Mouse (Mus musculus) liver, adult 2 months (tissue): Measurements from ENCODE around the gene Ppfia3. TPM values are rescaled to one million over a fixed set of nuclear protein-coding genes. Genes with fewer than 3 reads are reported as not detected.

Source experiments
- DNase-seq: peaks from one replicate; pipeline ENCODE4 v3.0.0-alpha.2; 2011; ENCODE audit warnings: low read depth, low spot score; ENCODE audit errors: extremely low read depth
- H3K27ac ChIP-seq: fragments of 200-500 bp; replicated peaks from 2 replicates; pipeline ENCODE4 v1.5.1; 2012; ENCODE audit warnings: low read depth, mild to moderate bottlenecking, control low read depth, inconsistent platforms, low read length; ENCODE audit not compliant: insufficient read depth
- H3K27me3 ChIP-seq: fragments of 200-500 bp; 2 replicates; pipeline ENCODE4 v1.6.1; 2012; ENCODE audit warnings: mild to moderate bottlenecking, moderate library complexity, low read length, inconsistent platforms; ENCODE audit not compliant: control insufficient read depth, insufficient read depth
- H3K36me3 ChIP-seq: fragments of 200-500 bp; 2 replicates; pipeline ENCODE4 v1.6.1; 2012; ENCODE audit warnings: low read length, inconsistent platforms; ENCODE audit not compliant: control insufficient read depth, insufficient read depth
- H3K4me1 ChIP-seq: fragments of 200-500 bp; 2 replicates; pipeline ENCODE4 v1.6.1; 2011; ENCODE audit warnings: low read length; ENCODE audit not compliant: control insufficient read depth, insufficient read depth
- H3K4me3 ChIP-seq: fragments of 200-500 bp; 2 replicates; pipeline ENCODE4 v1.5.1; 2011; ENCODE audit warnings: low read depth, mild to moderate bottlenecking, control low read depth, low read length, moderate library complexity; ENCODE audit not compliant: insufficient read depth
- H3K79me2 ChIP-seq: fragments of 200-500 bp; 2 replicates; pipeline ENCODE4 v1.6.1; 2012; ENCODE audit warnings: inconsistent platforms, mild to moderate bottlenecking, low read length, moderate library complexity; ENCODE audit not compliant: control insufficient read depth, insufficient read depth
- H3K9ac ChIP-seq: fragments of 200-500 bp; 2 replicates; pipeline ENCODE4 v1.6.1; 2012; ENCODE audit warnings: low read depth, mild to moderate bottlenecking, control low read depth, inconsistent platforms, low read length
- CTCF ChIP-seq: fragments of 200-500 bp; IDR thresholded peaks from 2 replicates; pipeline ENCODE4 v1.5.1; 2011; ENCODE audit warnings: low read depth, low read length, control low read depth
- POLR2A ChIP-seq: fragments of 200-500 bp; IDR thresholded peaks from 2 replicates; pipeline ENCODE4 v1.6.1; 2011; ENCODE audit warnings: low read length, control low read depth; ENCODE audit not compliant: insufficient read depth; ENCODE audit errors: extremely low read depth
- WGBS: fragments of 180-500 bp; shearing (Covaris S2); methylation state at CpG from one replicate; pipeline ENCODE4 v1.1.7; 2018; 5-methylcytosine and 5-hydroxymethylcytosine counted together
- polyA plus RNA-seq: library from polyadenylated mRNA; depleted of rRNA; stranded (reverse); fragments of >200 nt; gene quantifications from 2 replicates; pipeline ENCODE4 v1.2.3, GENCODE M21; 2012
- total RNA-seq: library from RNA; depleted of rRNA; stranded (reverse); fragments of >200 nt; gene quantifications from 2 replicates; pipeline ENCODE4 v1.2.3, GENCODE M21; 2014

Gene Ppfia3
- total and polyA plus RNA-seq, 2 experiments = not detected

DNA sequence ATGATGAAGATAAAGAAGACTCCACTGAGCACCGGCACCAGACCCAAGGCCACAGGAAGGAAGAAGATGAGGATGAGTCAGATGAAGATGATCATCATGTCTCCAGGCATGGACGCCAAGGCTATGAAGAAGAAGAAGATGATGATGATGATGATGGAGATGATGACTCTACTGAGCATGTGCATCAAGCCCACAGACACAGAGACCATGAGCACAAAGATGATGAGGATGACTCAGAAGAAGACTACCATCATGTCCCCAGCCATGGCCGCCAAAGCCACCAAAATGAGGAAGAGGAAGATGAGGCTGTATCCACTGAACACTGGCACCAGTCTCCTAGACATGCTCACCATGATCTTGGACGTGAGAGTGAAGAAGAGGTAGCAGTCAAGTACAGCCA is 30.5 kb downstream of the Ppfia3 start:
- H3K79me2 ChIP-seq = no peaks in the 10 kb centered on the region
- no peak overlapping the region for H3K9ac ChIP-seq
- no peak overlapping the region for H3K4me3 ChIP-seq
- peaks cover 10% of the 10 kb centered on the region; the same call in 1 of the 2 replicates for H3K27me3 ChIP-seq
- no peaks in the 10 kb centered on the region; the same call in 1 of the 2 replicates for H3K4me1 ChIP-seq
- no peaks in the 10 kb centered on the region for H3K36me3 ChIP-seq
- no peak for TF ChIP-seq CTCF
- no peak for TF ChIP-seq POLR2A
- no peak overlapping the region for H3K27ac ChIP-seq
- 92% methylated on average over 4 of the region's 4 CpGs for WGBS
- no peak for DNase-seq

DNA sequence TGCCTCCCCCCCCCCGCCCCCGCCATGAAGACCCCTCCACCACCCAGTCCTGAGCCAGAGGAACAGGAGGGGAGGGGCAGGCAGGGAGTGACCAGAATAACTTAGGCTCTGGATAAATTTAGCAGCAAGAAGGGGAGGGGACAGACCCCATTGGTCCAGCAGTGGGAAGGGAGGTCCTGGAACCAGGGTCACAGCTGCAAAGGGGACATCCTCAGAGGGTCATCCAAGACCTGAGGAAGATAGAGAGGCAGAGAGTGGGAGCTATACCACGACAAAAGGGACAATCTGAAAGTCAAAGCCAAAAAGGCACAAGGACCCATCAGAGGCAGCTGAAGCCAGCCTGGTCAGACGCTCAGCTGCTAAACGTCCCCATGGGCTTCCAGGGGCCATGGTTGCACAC is 31.8 kb downstream of the Ppfia3 start, which contains the start of gene Hrc:
TSS of gene Hrc (plus strand) at position 235 of the 400 bp plus-strand sequence.
- H3K9ac ChIP-seq = no peak within 1 kb of the TSS
- H3K4me1 ChIP-seq = no peaks in the 10 kb centered on the region; the same call in 1 of the 2 replicates
- H3K27me3 ChIP-seq = peaks cover 10% of the 10 kb centered on the region; the same call in 1 of the 2 replicates
- no peak within 1 kb of the TSS for H3K4me3 ChIP-seq
- no peak within 1 kb of the TSS for H3K27ac ChIP-seq
- no peaks in the 10 kb centered on the region for H3K79me2 ChIP-seq
- WGBS = 49% methylated on average over 5 of the region's 5 CpGs
- H3K36me3 ChIP-seq = no peaks in the 10 kb centered on the region
- TF ChIP-seq POLR2A (no peak), CTCF (no peak)
- DNase-seq = no peak

DNA sequence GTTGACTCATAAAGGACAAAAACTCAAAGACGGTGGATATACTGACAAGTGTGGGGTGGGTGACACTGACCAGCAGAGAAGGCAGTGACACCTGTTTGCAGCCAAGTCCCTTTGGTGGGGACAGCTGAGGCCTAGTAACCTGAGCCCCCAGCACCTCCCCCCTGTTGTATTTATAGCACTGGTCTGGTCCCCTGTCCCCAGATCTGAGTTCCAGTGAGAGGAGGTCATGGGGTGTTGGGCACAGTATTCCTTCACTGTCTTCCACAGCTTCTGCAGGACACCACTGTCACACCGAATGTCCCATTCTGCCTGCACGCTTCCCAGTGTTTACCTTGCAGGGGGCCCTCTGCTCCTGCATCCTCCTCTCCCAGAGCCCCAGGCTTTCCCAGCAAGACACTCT is 32.2 kb downstream of the Ppfia3 start:
- H3K9ac ChIP-seq = no peak overlapping the region
- 71% methylated on average over 3 of the region's 3 CpGs for WGBS
- H3K27me3 ChIP-seq = peaks cover 10% of the 10 kb centered on the region; the same call in 1 of the 2 replicates

DNA sequence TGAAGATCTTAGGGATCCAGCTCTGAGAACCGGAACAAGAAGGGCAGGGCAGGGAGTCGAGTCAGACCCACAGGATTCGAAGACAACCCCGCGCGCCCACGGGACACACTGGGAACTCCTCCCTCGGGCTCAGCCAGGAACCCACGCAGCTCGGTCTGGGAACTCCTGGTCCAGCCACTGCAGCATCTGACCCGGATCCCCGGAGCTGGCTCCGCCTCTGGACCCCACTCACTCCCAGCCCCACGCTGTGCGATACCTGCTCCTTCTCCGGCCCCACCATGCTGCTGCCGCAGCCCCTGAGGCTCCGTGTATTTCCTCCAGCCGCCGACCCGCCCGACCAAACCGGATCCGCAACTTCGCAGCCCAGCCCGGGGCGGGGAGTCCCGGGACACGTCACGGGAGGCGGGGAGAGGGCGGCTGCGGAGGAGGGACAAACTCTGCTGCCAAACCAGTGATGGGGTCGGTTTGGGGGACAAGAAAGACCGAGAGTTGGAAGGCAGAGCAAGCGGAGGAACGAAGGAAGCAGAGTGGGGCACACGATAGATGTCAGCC is 33.3 kb downstream of the Ppfia3 start, which contains the start of gene Trpm4:
TSS of gene Trpm4 (minus strand) at position 350 of the 552 bp plus-strand sequence.
- H3K4me3 ChIP-seq = peak within 1 kb of the TSS; percentile 69
- no peaks in the 10 kb centered on the region for H3K79me2 ChIP-seq
- no peak for DNase-seq
- TF ChIP-seq POLR2A (0 out of 2 replicates have a peak, but pooled peaks have one; percentile 17), CTCF (no peak)
- H3K4me1 ChIP-seq = no peaks in the 10 kb centered on the region; the same call in 1 of the 2 replicates
- 2% methylated on average over 38 of the region's 38 CpGs for WGBS
- peaks cover 4% of the 10 kb centered on the region; the same call in 1 of the 2 replicates for H3K27me3 ChIP-seq
- H3K9ac ChIP-seq = peak within 1 kb of the TSS; percentile 72
- H3K27ac ChIP-seq = no peak within 1 kb of the TSS
- no peaks in the 10 kb centered on the region for H3K36me3 ChIP-seq

More for the DNA sequence above, 32.2 kb downstream of the Ppfia3 start:
- no peak for DNase-seq
- TF ChIP-seq CTCF (no peak), POLR2A (no peak)
- Histone ChIP-seq H3K4me1 (no peaks in the 10 kb centered on the region; the same call in 1 of the 2 replicates), H3K79me2 (no peaks in the 10 kb centered on the region), H3K27ac (no peak overlapping the region), H3K4me3 (no peak overlapping the region), H3K36me3 (no peaks in the 10 kb centered on the region)

DNA sequence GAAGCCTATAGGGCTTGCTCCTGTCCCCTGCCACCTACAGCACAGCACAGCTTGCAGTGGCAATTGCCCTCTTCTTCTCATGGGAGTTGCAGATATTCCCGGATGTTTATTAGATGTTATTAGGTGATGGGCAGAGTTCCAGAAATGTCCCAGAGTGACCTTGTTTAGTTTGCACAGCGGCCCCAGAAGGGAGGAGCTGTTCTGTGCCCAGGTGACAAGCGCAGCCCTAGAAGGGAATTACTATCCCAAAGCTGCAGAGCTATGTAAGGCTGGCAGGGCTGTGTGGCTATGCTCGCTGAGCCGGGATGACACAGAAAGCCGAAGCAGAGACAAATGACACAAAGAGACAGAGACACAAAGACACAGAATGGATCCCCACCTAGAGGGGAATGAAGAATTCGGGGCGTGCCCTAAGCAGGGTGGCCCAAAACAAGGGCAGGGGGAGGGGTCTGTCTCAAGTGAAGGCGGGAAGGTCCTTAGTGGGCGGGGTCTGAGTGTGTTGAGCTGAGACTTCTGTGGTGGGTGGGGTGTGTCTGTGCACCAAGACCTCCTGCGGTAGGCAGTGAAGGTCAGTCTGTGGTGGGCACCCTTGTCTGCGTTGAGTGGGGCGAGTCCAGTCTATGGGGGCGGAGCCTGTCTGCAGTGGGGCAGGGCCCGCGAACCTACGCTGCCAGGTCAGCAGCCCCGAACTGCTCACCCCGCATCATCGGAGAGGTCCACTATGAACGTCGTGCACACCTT is 34.0 kb downstream of the Ppfia3 start:
- peak overlapping the region; percentile 69 for H3K4me3 ChIP-seq
- WGBS = 3% methylated on average over 22 of the region's 22 CpGs
- no peak overlapping the region for H3K27ac ChIP-seq
- TF ChIP-seq CTCF = no peak
- no peak for TF ChIP-seq POLR2A
- DNase-seq = peak; percentile 20
- H3K79me2 ChIP-seq = no peaks in the 10 kb centered on the region
- H3K27me3 ChIP-seq = no peaks in the 10 kb centered on the region
- no peaks in the 10 kb centered on the region for H3K36me3 ChIP-seq
- H3K9ac ChIP-seq = peak overlapping the region; percentile 72
- no peaks in the 10 kb centered on the region; the same call in 1 of the 2 replicates for H3K4me1 ChIP-seq

DNA sequence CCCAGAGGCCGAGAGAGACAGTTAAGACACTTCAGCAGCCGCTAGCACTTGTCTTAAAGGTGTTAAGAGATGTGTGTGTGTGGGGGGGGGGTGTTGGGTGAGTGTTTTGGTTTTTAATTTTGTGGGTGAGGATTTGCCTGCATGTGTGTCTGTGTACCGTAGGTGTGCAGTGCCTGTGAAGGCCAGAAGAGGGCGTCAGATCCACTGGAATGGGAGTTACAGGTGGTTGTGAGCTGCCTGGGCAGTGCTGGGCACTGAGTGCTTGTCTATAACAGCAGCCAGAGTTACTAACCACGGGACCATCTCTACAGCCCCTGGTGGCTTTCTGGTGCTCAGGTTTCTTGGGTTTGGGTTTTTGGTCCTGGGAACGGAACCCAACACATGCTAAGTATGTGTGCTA is 35.3 kb downstream of the Ppfia3 start:
- Histone ChIP-seq H3K9ac (no peak overlapping the region), H3K4me3 (no peak overlapping the region), H3K79me2 (no peaks in the 10 kb centered on the region), H3K36me3 (no peaks in the 10 kb centered on the region), H3K4me1 (no peaks in the 10 kb centered on the region; the same call in 1 of the 2 replicates), H3K27me3 (no peaks in the 10 kb centered on the region), H3K27ac (no peak overlapping the region)
- 90% methylated on average over 6 of the region's 6 CpGs for WGBS
- TF ChIP-seq CTCF (peak; percentile 23; the same call in 1 of the 2 replicates), POLR2A (no peak)
- no peak for DNase-seq
